Mouse (Mus musculus): Measurements from ENCODE around the gene Pcdh7.

Gene Pcdh7

DNA sequence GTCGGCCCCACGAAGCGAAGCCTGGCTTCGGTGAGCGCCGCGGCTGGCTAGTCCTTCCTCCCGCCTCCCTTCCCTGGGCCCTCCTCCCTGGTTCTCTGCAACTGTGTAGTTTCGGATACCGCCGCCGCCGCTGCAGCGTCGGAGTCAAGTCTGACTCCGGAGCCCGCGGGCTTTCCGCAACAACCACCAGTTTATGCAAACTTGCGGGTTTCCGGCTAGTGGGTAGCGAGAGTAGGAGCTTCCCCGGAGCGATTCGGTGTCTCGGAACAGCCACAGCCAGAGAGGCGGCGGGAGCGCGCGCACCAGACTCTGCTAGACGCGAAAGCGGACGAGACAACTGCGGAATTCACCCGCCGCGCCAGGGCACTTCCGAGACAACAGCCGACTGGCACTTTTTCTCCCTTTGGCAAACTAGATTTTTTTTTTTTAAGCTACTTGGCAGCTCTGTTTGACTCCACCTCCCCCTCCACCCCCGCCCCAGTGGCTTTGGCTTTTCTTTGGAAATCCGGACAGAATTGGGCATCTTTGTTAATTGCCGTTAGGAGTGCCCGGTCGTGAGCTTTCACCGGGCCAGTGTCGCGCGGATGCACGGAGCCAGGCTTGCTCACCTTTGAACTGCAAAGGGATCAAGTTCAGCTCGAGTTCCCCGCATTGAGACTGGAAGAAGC is 395 bp upstream of the Pcdh7 start:
- Histone ChIP-seq H3K4me3 (replicated peaks; ENCODE audit: low read length) (peak overlapping the region; percentile 77), H3K4me1 (replicated peaks; ENCODE audit: low read depth, low read length) (peaks cover 52% of the 10 kb centered on the region), H3K36me3 (ENCODE audit: insufficient read depth, low read length) (no peaks in the 10 kb centered on the region), H3K9me3 (ENCODE audit: low read length) (no peaks in the 10 kb centered on the region), H3K27me3 (ENCODE audit: insufficient read depth, low read length) (peaks cover 95% of the 10 kb centered on the region)
- no peak for TF ChIP-seq POU5F1 (IDR thresholded peaks at IDR 0.05; ENCODE audit: borderline replicate concordance, low read length)
- TF ChIP-seq CTCF (conservative IDR thresholded peaks at IDR 0.05; ENCODE audit: low read length), result no peak
- TF ChIP-seq NANOG (IDR thresholded peaks at IDR 0.05; ENCODE audit: borderline replicate concordance, low read length), result no peak

GRCm38 (mm10) chr5:57718876-57719593 is 1.3 kb downstream of the Pcdh7 start:
- H3K36me3 ChIP-seq (ENCODE audit: insufficient read depth, low read length), result no peaks in the 10 kb centered on the region
- H3K4me1 ChIP-seq (replicated peaks; ENCODE audit: low read depth, low read length), result peaks cover 51% of the 10 kb centered on the region
- TF ChIP-seq NANOG (IDR thresholded peaks at IDR 0.05; ENCODE audit: borderline replicate concordance, low read length), result no peak
- TF ChIP-seq CTCF (conservative IDR thresholded peaks at IDR 0.05; ENCODE audit: low read length), result no peak
- no peak for TF ChIP-seq POU5F1 (IDR thresholded peaks at IDR 0.05; ENCODE audit: borderline replicate concordance, low read length)
- H3K9me3 ChIP-seq (ENCODE audit: low read length), result no peaks in the 10 kb centered on the region
- H3K27me3 ChIP-seq (ENCODE audit: insufficient read depth, low read length), result peaks cover 88% of the 10 kb centered on the region
- H3K4me3 ChIP-seq (replicated peaks; ENCODE audit: low read length), result peak overlapping the region; percentile 77

DNA sequence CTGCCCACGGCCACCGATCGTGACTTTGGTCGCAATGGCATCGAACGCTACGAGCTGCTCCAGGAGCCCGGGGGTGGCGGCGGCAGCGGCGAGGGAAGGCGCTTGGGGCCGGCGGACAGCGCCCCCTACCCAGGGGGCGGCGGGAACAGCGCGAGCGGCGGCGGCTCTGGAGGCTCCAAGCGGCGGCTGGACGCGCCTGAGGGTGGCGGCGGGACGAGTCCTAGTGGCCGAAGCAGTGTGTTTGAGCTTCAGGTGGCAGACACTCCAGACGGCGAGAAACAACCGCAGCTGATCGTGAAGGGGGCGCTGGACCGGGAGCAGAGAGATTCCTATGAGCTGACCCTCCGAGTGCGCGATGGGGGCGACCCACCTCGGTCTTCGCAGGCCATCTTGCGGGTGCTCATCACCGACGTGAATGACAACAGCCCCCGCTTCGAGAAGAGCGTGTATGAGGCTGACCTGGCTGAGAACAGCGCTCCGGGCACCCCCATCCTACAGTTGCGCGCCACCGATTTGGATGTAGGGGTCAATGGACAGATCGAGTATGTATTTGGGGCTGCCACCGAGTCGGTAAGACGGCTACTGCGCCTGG is 1.9 kb downstream of the Pcdh7 start:
- Histone ChIP-seq H3K9me3 (ENCODE audit: low read length) (no peaks in the 10 kb centered on the region), H3K27me3 (ENCODE audit: insufficient read depth, low read length) (peaks cover 83% of the 10 kb centered on the region), H3K4me3 (replicated peaks; ENCODE audit: low read length) (peak overlapping the region; percentile 77), H3K36me3 (ENCODE audit: insufficient read depth, low read length) (no peaks in the 10 kb centered on the region), H3K4me1 (replicated peaks; ENCODE audit: low read depth, low read length) (peaks cover 45% of the 10 kb centered on the region)
- no peak for TF ChIP-seq POU5F1 (IDR thresholded peaks at IDR 0.05; ENCODE audit: borderline replicate concordance, low read length)
- TF ChIP-seq CTCF (conservative IDR thresholded peaks at IDR 0.05; ENCODE audit: low read length), result no peak
- TF ChIP-seq NANOG (IDR thresholded peaks at IDR 0.05; ENCODE audit: borderline replicate concordance, low read length), result no peak

DNA sequence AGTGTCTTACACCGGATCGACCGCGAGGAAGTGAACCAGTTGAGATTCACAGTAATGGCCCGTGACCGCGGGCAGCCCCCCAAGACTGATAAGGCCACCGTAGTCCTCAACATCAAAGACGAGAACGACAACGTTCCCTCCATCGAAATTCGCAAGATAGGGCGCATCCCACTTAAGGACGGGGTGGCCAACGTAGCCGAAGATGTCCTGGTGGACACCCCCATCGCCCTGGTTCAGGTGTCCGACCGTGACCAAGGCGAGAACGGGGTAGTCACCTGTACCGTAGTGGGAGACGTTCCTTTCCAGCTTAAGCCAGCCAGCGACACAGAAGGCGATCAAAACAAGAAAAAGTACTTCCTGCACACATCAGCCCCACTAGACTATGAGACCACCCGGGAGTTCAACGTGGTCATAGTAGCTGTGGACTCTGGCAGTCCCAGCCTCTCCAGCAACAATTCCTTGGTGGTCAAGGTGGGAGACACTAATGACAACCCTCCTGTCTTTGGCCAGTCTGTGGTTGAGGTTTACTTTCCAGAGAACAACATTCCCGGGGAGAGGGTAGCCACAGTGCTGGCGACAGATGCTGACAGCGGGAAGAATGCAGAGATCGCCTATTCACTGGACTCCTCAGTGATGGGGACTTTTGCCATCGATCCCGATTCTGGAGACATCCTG is 2.6 kb downstream of the Pcdh7 start:
- H3K4me3 ChIP-seq (replicated peaks; ENCODE audit: low read length), result 0 out of 2 replicates have a peak overlapping the region, but pooled peaks have one; percentile 77
- H3K4me1 ChIP-seq (replicated peaks; ENCODE audit: low read depth, low read length), result peaks cover 40% of the 10 kb centered on the region
- TF ChIP-seq CTCF (conservative IDR thresholded peaks at IDR 0.05; ENCODE audit: low read length), result no peak
- no peak for TF ChIP-seq POU5F1 (IDR thresholded peaks at IDR 0.05; ENCODE audit: borderline replicate concordance, low read length)
- TF ChIP-seq NANOG (IDR thresholded peaks at IDR 0.05; ENCODE audit: borderline replicate concordance, low read length), result no peak
- no peaks in the 10 kb centered on the region for H3K9me3 ChIP-seq (ENCODE audit: low read length)
- peaks cover 80% of the 10 kb centered on the region for H3K27me3 ChIP-seq (ENCODE audit: insufficient read depth, low read length)
- no peaks in the 10 kb centered on the region for H3K36me3 ChIP-seq (ENCODE audit: insufficient read depth, low read length)

GRCm38 (mm10) chr5:57721148-57721712 is 3.5 kb downstream of the Pcdh7 start:
- H3K27me3 ChIP-seq (ENCODE audit: insufficient read depth, low read length), result peaks cover 74% of the 10 kb centered on the region
- no peaks in the 10 kb centered on the region for H3K36me3 ChIP-seq (ENCODE audit: insufficient read depth, low read length)
- H3K9me3 ChIP-seq (ENCODE audit: low read length), result no peaks in the 10 kb centered on the region
- TF ChIP-seq POU5F1 (IDR thresholded peaks at IDR 0.05; ENCODE audit: borderline replicate concordance, low read length), result no peak
- no peak for TF ChIP-seq CTCF (conservative IDR thresholded peaks at IDR 0.05; ENCODE audit: low read length)
- TF ChIP-seq NANOG (IDR thresholded peaks at IDR 0.05; ENCODE audit: borderline replicate concordance, low read length), result no peak
- H3K4me1 ChIP-seq (replicated peaks; ENCODE audit: low read depth, low read length), result peaks cover 34% of the 10 kb centered on the region
- no peak overlapping the region for H3K4me3 ChIP-seq (replicated peaks; ENCODE audit: low read length)

DNA sequence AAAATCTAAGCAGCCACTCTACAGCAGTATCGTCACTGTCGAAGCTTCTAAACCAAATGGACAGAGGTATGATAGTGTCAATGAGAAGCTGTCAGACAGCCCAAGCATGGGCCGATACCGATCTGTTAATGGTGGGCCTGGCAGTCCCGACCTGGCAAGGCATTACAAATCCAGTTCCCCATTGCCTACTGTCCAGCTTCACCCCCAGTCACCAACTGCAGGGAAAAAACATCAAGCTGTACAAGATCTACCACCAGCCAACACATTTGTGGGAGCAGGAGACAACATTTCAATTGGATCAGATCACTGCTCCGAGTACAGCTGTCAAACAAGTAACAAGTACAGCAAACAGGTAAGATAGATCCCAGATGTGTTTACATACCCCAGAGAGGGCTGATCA is 4.2 kb downstream of the Pcdh7 start:
- Histone ChIP-seq H3K36me3 (ENCODE audit: insufficient read depth, low read length) (no peaks in the 10 kb centered on the region), H3K9me3 (ENCODE audit: low read length) (no peaks in the 10 kb centered on the region), H3K27me3 (ENCODE audit: insufficient read depth, low read length) (peaks cover 67% of the 10 kb centered on the region), H3K4me3 (replicated peaks; ENCODE audit: low read length) (no peak overlapping the region), H3K4me1 (replicated peaks; ENCODE audit: low read depth, low read length) (peaks cover 27% of the 10 kb centered on the region)
- TF ChIP-seq POU5F1 (IDR thresholded peaks at IDR 0.05; ENCODE audit: borderline replicate concordance, low read length) (no peak), NANOG (IDR thresholded peaks at IDR 0.05; ENCODE audit: borderline replicate concordance, low read length) (no peak), CTCF (conservative IDR thresholded peaks at IDR 0.05; ENCODE audit: low read length) (no peak)

GRCm38 (mm10) chr5:57733451-57733850 is 15.7 kb downstream of the Pcdh7 start:
- TF ChIP-seq NANOG (IDR thresholded peaks at IDR 0.05; ENCODE audit: borderline replicate concordance, low read length) (peak; percentile 81), CTCF (conservative IDR thresholded peaks at IDR 0.05; ENCODE audit: low read length) (no peak)
- H3K4me3 ChIP-seq (replicated peaks; ENCODE audit: low read length), result no peak overlapping the region
- peaks cover 8% of the 10 kb centered on the region for H3K4me1 ChIP-seq (replicated peaks; ENCODE audit: low read depth, low read length)
- H3K9me3 ChIP-seq (ENCODE audit: low read length), result 0 out of 2 replicates have a peak, but pooled peaks cover 9% of the 10 kb centered on the region
- H3K27me3 ChIP-seq (ENCODE audit: insufficient read depth, low read length), result peaks cover 66% of the 10 kb centered on the region
- no peaks in the 10 kb centered on the region for H3K36me3 ChIP-seq (ENCODE audit: insufficient read depth, low read length)

GRCm38 (mm10) chr5:57735723-57736122 is 18.0 kb downstream of the Pcdh7 start:
- Histone ChIP-seq H3K4me3 (replicated peaks; ENCODE audit: low read length) (no peak overlapping the region), H3K4me1 (replicated peaks; ENCODE audit: low read depth, low read length) (peaks cover 8% of the 10 kb centered on the region), H3K27me3 (ENCODE audit: insufficient read depth, low read length) (peaks cover 67% of the 10 kb centered on the region), H3K9me3 (ENCODE audit: low read length) (0 out of 2 replicates have a peak, but pooled peaks cover 9% of the 10 kb centered on the region), H3K36me3 (ENCODE audit: insufficient read depth, low read length) (no peaks in the 10 kb centered on the region)
- no peak for TF ChIP-seq NANOG (IDR thresholded peaks at IDR 0.05; ENCODE audit: borderline replicate concordance, low read length)
- no peak for TF ChIP-seq POU5F1 (IDR thresholded peaks at IDR 0.05; ENCODE audit: borderline replicate concordance, low read length)
- TF ChIP-seq CTCF (conservative IDR thresholded peaks at IDR 0.05; ENCODE audit: low read length), result no peak
